Mouse (Mus musculus) heart, embryonic 11.5 days (tissue): ENCODE measurements around the gene Art4. TPM values are rescaled to one million over a fixed set of nuclear protein-coding genes. Genes with fewer than 3 reads are reported as not detected.
"Not testable (repeated sequence)": the region's sequence is repeated elsewhere in the genome, so short reads cannot be mapped to it uniquely, and the experiment has no call there.

ENCODE experiments used
- ATAC-seq: fragments of 200-750 bp; cut with Nextera tagmentation; replicated peaks from 2 replicates; pipeline ENCODE4 v1.8.0; 2017; ENCODE audit warnings: moderate library complexity; ENCODE audit not compliant: insufficient number of reproducible peaks, low FRiP score, low TSS enrichment
- H3K27ac ChIP-seq: fragments of 300-500 bp; sonication (generic); 2 replicates; pipeline ENCODE4 v1.5.1; 2014; ENCODE audit warnings: mild to moderate bottlenecking, low read depth, low read length
- H3K27me3 ChIP-seq: fragments of 300-500 bp; sonication (generic); 2 replicates; pipeline ENCODE4 v1.6.1; 2014; ENCODE audit warnings: mild to moderate bottlenecking, low read length, mixed read lengths; ENCODE audit not compliant: control insufficient read depth, insufficient read depth
- H3K36me3 ChIP-seq: fragments of 300-500 bp; sonication (generic); 2 replicates; pipeline ENCODE4 v1.6.1; 2014; ENCODE audit warnings: mild to moderate bottlenecking, low read length, moderate library complexity, mixed read lengths; ENCODE audit not compliant: control insufficient read depth, insufficient read depth
- H3K4me1 ChIP-seq: fragments of 300-500 bp; sonication (generic); 2 replicates; pipeline ENCODE4 v1.6.1; 2014; ENCODE audit warnings: low read length; ENCODE audit not compliant: control insufficient read depth, insufficient read depth
- H3K4me2 ChIP-seq: fragments of 300-500 bp; sonication (generic); 2 replicates; pipeline ENCODE4 v1.6.1; 2014; ENCODE audit warnings: mild to moderate bottlenecking, moderate library complexity
- H3K4me3 ChIP-seq: fragments of 300-500 bp; sonication (generic); 2 replicates; pipeline ENCODE4 v1.5.1; 2014; ENCODE audit warnings: low read depth, low read length
- H3K9ac ChIP-seq: fragments of 300-500 bp; sonication (generic); 2 replicates; pipeline ENCODE4 v1.6.1; 2014; ENCODE audit warnings: mild to moderate bottlenecking, low read depth, low read length, moderate library complexity
- H3K9me3 ChIP-seq: fragments of 300-500 bp; sonication (generic); replicated peaks from 2 replicates; pipeline ENCODE4 v1.6.1; 2016; ENCODE audit warnings: low read length; ENCODE audit not compliant: control insufficient read depth
- WGBS: fragments of 180-500 bp; shearing (Covaris S2); extraction: QIAGEN DNeasy Blood & Tissue Kit; methylation state at CpG from one replicate; pipeline ENCODE4 v1.1.7; 2014; ENCODE audit not compliant: insufficient replicate concordance; 5-methylcytosine and 5-hydroxymethylcytosine counted together
- polyA plus RNA-seq: library from polyadenylated mRNA; unstranded; fragments of >200 nt; fragmentation: Nextera tagmentation; extraction: Ambion mirVana; gene quantifications from 2 replicates; pipeline ENCODE4 v1.2.1, GENCODE M21; 2014

The Art4 gene
- polyA plus RNA-seq, 1 experiment from 2014 or later, result 13.2 TPM

DNA sequence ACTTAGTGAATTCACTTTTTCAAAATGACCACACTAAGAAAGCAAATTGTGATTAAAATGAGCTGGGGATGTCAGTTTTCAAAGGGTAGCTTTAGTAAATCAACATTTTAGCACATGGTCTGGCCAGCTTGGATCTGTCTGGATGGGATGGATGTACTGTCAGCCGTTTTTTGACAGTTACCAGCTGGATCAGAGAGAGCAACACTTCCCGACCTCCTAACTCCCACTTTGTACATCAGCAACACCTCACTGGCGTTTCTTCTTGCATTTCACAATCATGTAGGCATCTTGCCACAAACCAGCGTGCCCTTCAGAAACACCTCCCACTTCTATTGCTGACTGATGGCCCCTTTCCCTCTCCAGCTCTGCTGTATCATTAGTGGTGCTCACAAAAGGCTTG lies 40.7 kb upstream of the Art4 start:
- H3K9ac ChIP-seq, result no peak overlapping the region

GRCm38 (mm10) chr6:136897789-136898188 lies 40.3 kb upstream of the Art4 start:
- 48% methylated on average over 4 of the region's 4 CpGs for whole genome bisulfite sequencing
- H3K4me1 ChIP-seq, result peaks cover 24% of the 10 kb centered on the region
- no peak for ATAC-seq
- H3K9ac ChIP-seq, result no peak overlapping the region
- H3K36me3 ChIP-seq, result no peaks in the 10 kb centered on the region
- no peaks in the 10 kb centered on the region for H3K9me3 ChIP-seq
- H3K27ac ChIP-seq, result peak overlapping the region; percentile 74
- no peak overlapping the region for H3K4me3 ChIP-seq
- no peaks in the 10 kb centered on the region for H3K27me3 ChIP-seq
- no peak overlapping the region for H3K4me2 ChIP-seq

More for the DNA sequence above, 40.7 kb upstream of the Art4 start:
- ATAC-seq, result peak; percentile 72; the same call in 1 of the 2 replicates
- H3K9me3 ChIP-seq, result no peaks in the 10 kb centered on the region
- no peaks in the 10 kb centered on the region for H3K27me3 ChIP-seq
- 28% methylated on average over 4 of the region's 4 CpGs for WGBS
- no peak overlapping the region for H3K4me3 ChIP-seq
- peaks cover 24% of the 10 kb centered on the region for H3K4me1 ChIP-seq
- peak overlapping the region; percentile 74; the same call in 1 of the 2 replicates for H3K27ac ChIP-seq
- no peak overlapping the region for H3K4me2 ChIP-seq
- H3K36me3 ChIP-seq, result no peaks in the 10 kb centered on the region

- no peak for ATAC-seq
- peaks cover 24% of the 10 kb centered on the region for H3K4me1 ChIP-seq
- no peak overlapping the region for H3K4me2 ChIP-seq
- H3K27me3 ChIP-seq, result no peaks in the 10 kb centered on the region
- no peak overlapping the region for H3K9ac ChIP-seq
- no peaks in the 10 kb centered on the region for H3K36me3 ChIP-seq
- peak overlapping the region; percentile 37 for H3K27ac ChIP-seq
- no peaks in the 10 kb centered on the region for H3K9me3 ChIP-seq
- WGBS, result 46% methylated on average over 15 of the region's 15 CpGs
- no peak overlapping the region for H3K4me3 ChIP-seq
These were observed 37.2 kb upstream of the Art4 start for GRCm38 (mm10) chr6:136894532-136895339.

- H3K27ac ChIP-seq, result no peak overlapping the region
- H3K4me2 ChIP-seq, result no peak overlapping the region
- H3K4me1 ChIP-seq, result 0 out of 2 replicates have a peak, but pooled peaks cover 4% of the 10 kb centered on the region
- ATAC-seq, result no peak
- WGBS, result 52% methylated on average over 2 of the region's 2 CpGs
- H3K36me3 ChIP-seq, result no peaks in the 10 kb centered on the region
- H3K9me3 ChIP-seq, result no peaks in the 10 kb centered on the region
- no peak overlapping the region for H3K4me3 ChIP-seq
- no peak overlapping the region for H3K9ac ChIP-seq
- no peaks in the 10 kb centered on the region for H3K27me3 ChIP-seq
These were observed 34.5 kb upstream of the Art4 start for GRCm38 (mm10) chr6:136892002-136892401.

DNA sequence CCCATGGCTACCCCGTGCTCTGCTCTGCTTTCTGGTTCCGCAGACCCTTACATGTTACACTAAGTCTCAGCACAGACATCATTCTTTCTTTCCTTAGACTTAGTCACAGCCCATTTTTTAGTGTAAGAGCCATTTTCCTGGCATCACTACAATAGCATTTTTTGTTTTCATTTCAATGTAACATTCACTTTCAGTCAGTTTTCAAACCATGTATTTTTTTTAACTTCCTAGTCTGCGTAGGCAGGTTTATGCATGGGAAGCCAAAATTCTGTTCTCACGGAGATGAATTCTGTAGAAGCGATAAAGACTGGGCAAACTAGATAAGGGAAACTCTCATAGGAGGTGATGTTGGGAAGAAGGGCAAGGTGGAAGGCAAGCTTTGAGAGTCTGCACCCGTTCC lies 32.0 kb upstream of the Art4 start:
- WGBS, result 85% methylated on average over 6 of the region's 6 CpGs

DNA sequence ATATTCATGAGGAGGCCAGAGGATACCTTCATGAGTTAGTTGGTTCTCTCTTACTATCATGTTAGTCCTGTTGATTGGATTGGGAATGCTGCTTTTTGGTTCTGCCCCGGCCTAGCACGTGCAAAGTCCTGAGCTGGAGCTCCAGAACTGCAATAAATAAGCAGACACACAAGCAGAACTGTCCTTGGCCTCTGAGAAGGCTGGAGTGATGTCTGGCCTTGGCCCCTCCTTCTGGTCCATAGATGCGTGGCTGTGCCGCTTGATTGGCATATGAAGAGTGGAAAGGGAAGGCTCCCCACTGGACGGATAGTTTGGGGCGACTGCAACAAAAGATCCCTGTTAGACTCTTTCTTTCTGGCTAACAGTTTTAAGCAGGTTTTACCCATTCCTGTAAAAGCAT lies 31.5 kb upstream of the Art4 start:
- no peaks in the 10 kb centered on the region for H3K4me1 ChIP-seq
- 88% methylated on average over 6 of the region's 6 CpGs for WGBS
- H3K27ac ChIP-seq, result no peak overlapping the region
- no peak overlapping the region for H3K9ac ChIP-seq
- no peak for ATAC-seq
- H3K4me2 ChIP-seq, result no peak overlapping the region
- H3K4me3 ChIP-seq, result no peak overlapping the region
- no peaks in the 10 kb centered on the region for H3K9me3 ChIP-seq
- no peaks in the 10 kb centered on the region for H3K27me3 ChIP-seq
- H3K36me3 ChIP-seq, result no peaks in the 10 kb centered on the region

More for the DNA sequence above, 32.0 kb upstream of the Art4 start:
- Histone ChIP-seq H3K4me1 (no peaks in the 10 kb centered on the region), H3K4me3 (no peak overlapping the region), H3K36me3 (no peaks in the 10 kb centered on the region), H3K4me2 (no peak overlapping the region), H3K27me3 (no peaks in the 10 kb centered on the region), H3K9me3 (no peaks in the 10 kb centered on the region), H3K27ac (no peak overlapping the region), H3K9ac (no peak overlapping the region)
- ATAC-seq, result no peak

- no peak overlapping the region for H3K9ac ChIP-seq
- H3K27me3 ChIP-seq, result no peaks in the 10 kb centered on the region
- no peak overlapping the region for H3K4me2 ChIP-seq
- H3K36me3 ChIP-seq, result no peaks in the 10 kb centered on the region
- H3K9me3 ChIP-seq, result no peaks in the 10 kb centered on the region
- H3K4me3 ChIP-seq, result no peak overlapping the region
- WGBS, result 51% methylated on average over 9 of the region's 9 CpGs
- no peak; the same call in 1 of the 2 replicates for ATAC-seq
- H3K4me1 ChIP-seq, result no peaks in the 10 kb centered on the region
- peak overlapping the region; percentile 37; the same call in 1 of the 2 replicates for H3K27ac ChIP-seq
These were observed 30.3 kb upstream of the Art4 start for GRCm38 (mm10) chr6:136887854-136888253.

DNA sequence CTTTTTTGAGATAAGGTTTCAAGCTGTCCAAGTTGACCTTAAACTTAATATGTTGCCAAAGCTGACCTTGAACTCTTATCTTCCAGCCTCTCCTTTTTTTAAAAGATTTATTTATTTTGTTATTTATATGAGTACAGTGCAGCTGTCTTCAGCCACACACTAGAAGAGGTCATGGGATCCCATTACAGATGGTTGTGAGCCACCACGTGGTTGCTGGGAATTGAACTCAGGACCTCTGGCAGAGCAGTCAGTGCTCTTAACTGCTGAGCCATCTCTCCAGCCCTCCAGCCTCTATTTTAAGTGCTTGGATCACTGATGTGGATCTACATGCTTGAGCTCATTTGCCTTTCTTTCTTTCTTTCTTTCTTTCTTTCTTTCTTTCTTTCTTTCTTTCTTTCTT lies 27.2 kb upstream of the Art4 start:
- H3K4me2 ChIP-seq, H3K27ac ChIP-seq, H3K9me3 ChIP-seq, H3K27me3 ChIP-seq, H3K4me1 ChIP-seq, ATAC-seq, H3K36me3 ChIP-seq, H3K9ac ChIP-seq, H3K4me3 ChIP-seq: not testable (repeated sequence)
- WGBS, result 48% methylated on average over 1 of the region's 1 CpGs

DNA sequence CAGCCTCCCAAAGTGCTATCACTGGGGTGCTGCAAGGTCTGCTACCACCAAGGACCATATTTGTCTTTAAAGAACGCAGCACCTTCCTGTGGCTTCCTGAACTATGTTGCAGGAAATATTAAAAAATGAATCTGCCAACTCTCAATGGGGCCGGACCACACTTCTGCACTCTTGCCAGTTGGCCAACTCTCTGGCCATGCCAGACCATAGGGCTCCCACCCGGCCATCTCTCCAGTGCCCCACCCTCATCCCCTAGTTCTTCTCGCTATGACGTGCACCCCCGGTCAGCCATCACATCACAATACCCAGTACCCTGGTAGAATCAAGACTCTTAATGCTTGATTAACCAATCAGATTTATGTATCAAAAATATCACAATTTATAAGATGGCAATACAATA lies 26.4 kb upstream of the Art4 start:
- Histone ChIP-seq H3K4me1 (no peaks in the 10 kb centered on the region), H3K4me3 (no peak overlapping the region), H3K27ac (no peak overlapping the region), H3K9me3 (no peaks in the 10 kb centered on the region), H3K27me3 (no peaks in the 10 kb centered on the region), H3K36me3 (no peaks in the 10 kb centered on the region), H3K4me2 (no peak overlapping the region), H3K9ac (no peak overlapping the region)
- 90% methylated on average over 6 of the region's 6 CpGs for WGBS
- ATAC-seq, result no peak
